Mouse (Mus musculus): ENCODE measurements at regions not wholly inside any gene's neighbourhood (a gene's known extent, or its start where the extent isn't known, plus 50 kb on each side); places are given as distances from the start of the nearest gene placed in this dataset.

GRCm38 (mm10) chr17:64930816-64931428 lies 95.1 kb upstream of the 4930583I09Rik start:
- TF ChIP-seq CTCF (IDR thresholded peaks at IDR 0.05; ENCODE audit: control insufficient read depth, insufficient read depth, insufficient replicate concordance, low read depth, low read length) (no peak), POLR2A (IDR thresholded peaks at IDR 0.05; ENCODE audit: control insufficient read depth, low read depth, low read length) (no peak)
